Mouse (Mus musculus) intestine, embryonic 14.5 days (tissue): ENCODE results near the gene Spsb4. TPM values are rescaled to one million over a fixed set of nuclear protein-coding genes. Genes with fewer than 3 reads are reported as not detected.

Experiments used
- ATAC-seq: fragments of 200-750 bp; cut with Nextera tagmentation; replicated peaks from 2 replicates; pipeline ENCODE4 v1.8.0; 2017; ENCODE audit warnings: low read depth, moderate number of reproducible peaks, moderate TSS enrichment, moderate library complexity; ENCODE audit not compliant: low FRiP score, low TSS enrichment
- DNase-seq: peaks from one replicate; pipeline ENCODE4 v3.0.0-alpha.2; 2018; ENCODE audit warnings: low spot score
- H3K27ac ChIP-seq: fragments of 300-500 bp; sonication (generic); 2 replicates; pipeline ENCODE4 v1.5.1; 2014; ENCODE audit warnings: low read depth, mild to moderate bottlenecking, control low read depth
- H3K27me3 ChIP-seq: fragments of 300-500 bp; sonication (generic); replicated peaks from 2 replicates; pipeline ENCODE4 v1.6.1; 2014; ENCODE audit warnings: low read length, control low read depth; ENCODE audit not compliant: control insufficient read depth, insufficient read depth
- H3K36me3 ChIP-seq: fragments of 300-500 bp; sonication (generic); 2 replicates; pipeline ENCODE4 v1.6.1; 2014; ENCODE audit warnings: low read length, control low read depth; ENCODE audit not compliant: control insufficient read depth, insufficient read depth
- H3K4me1 ChIP-seq: fragments of 300-500 bp; sonication (generic); replicated peaks from 2 replicates; pipeline ENCODE4 v1.6.1; 2014; ENCODE audit warnings: low read length, control low read depth, mixed read lengths; ENCODE audit not compliant: control insufficient read depth, insufficient read depth
- H3K4me2 ChIP-seq: fragments of 300-500 bp; sonication (generic); 2 replicates; pipeline ENCODE4 v1.6.1; 2014; ENCODE audit warnings: low read length
- H3K4me3 ChIP-seq: fragments of 300-500 bp; sonication (generic); 2 replicates; pipeline ENCODE4 v1.5.1; 2014; ENCODE audit warnings: low read depth, low read length, control low read depth, mixed read lengths
- H3K9ac ChIP-seq: fragments of 300-500 bp; sonication (generic); 2 replicates; pipeline ENCODE4 v1.6.1; 2014; ENCODE audit warnings: mild to moderate bottlenecking, low read length
- H3K9me3 ChIP-seq: fragments of 300-500 bp; sonication (generic); 2 replicates; pipeline ENCODE4 v1.6.1; 2016; ENCODE audit warnings: low read length, control low read depth; ENCODE audit not compliant: control insufficient read depth
- WGBS: fragments of 180-500 bp; shearing (Covaris S2); extraction: QIAGEN DNeasy Blood & Tissue Kit; methylation state at CpG from one replicate; pipeline ENCODE4 v1.1.7; 2014; 5-methylcytosine and 5-hydroxymethylcytosine counted together
- polyA plus RNA-seq: library from polyadenylated mRNA; unstranded; fragments of >200 nt; fragmentation: Nextera tagmentation; extraction: Ambion mirVana; gene quantifications from 2 replicates; pipeline ENCODE4 v1.2.1, GENCODE M21; 2014

Gene Spsb4
- polyA plus RNA-seq, 1 experiment from 2014 or later = 28.3 TPM

- DNase-seq (no peak), ATAC-seq (no peak)
- no peaks in the 10 kb centered on the region for H3K9me3 ChIP-seq
- H3K36me3 ChIP-seq = no peaks in the 10 kb centered on the region
- no peak overlapping the region for H3K4me2 ChIP-seq
- peaks cover 4% of the 10 kb centered on the region; the same call in 1 of the 2 replicates for H3K4me1 ChIP-seq
- H3K9ac ChIP-seq = no peak overlapping the region
- H3K27me3 ChIP-seq = no peaks in the 10 kb centered on the region
- WGBS = 52% methylated on average over 8 of the region's 8 CpGs
- no peak overlapping the region for H3K4me3 ChIP-seq
- no peak overlapping the region for H3K27ac ChIP-seq
Observed at GRCm38 (mm10) chr9:97051176-97051575, 32.5 kb upstream of the Spsb4 start.

GRCm38 (mm10) chr9:97046240-97046639 lies 27.6 kb upstream of the Spsb4 start:
- no peak for DNase-seq
- WGBS = 85% methylated on average over 4 of the region's 4 CpGs
- H3K4me2 ChIP-seq = no peak overlapping the region

GRCm38 (mm10) chr9:97041633-97042032 lies 23.0 kb upstream of the Spsb4 start:
- Histone ChIP-seq H3K27ac (no peak overlapping the region), H3K9me3 (no peaks in the 10 kb centered on the region), H3K4me2 (no peak overlapping the region), H3K36me3 (no peaks in the 10 kb centered on the region), H3K9ac (no peak overlapping the region), H3K4me1 (no peaks in the 10 kb centered on the region), H3K27me3 (no peaks in the 10 kb centered on the region), H3K4me3 (no peak overlapping the region)
- 78% methylated on average over 8 of the region's 8 CpGs for WGBS
- ATAC-seq (no peak), DNase-seq (no peak)

More at GRCm38 (mm10) chr9:97046240-97046639, 27.6 kb upstream of the Spsb4 start:
- Histone ChIP-seq H3K4me3 (no peak overlapping the region), H3K9ac (no peak overlapping the region), H3K9me3 (no peaks in the 10 kb centered on the region), H3K27me3 (no peaks in the 10 kb centered on the region), H3K36me3 (no peaks in the 10 kb centered on the region), H3K4me1 (no peaks in the 10 kb centered on the region), H3K27ac (no peak overlapping the region)
- ATAC-seq = no peak

- no peak overlapping the region for H3K9ac ChIP-seq
- H3K4me1 ChIP-seq = no peaks in the 10 kb centered on the region
- no peak for DNase-seq
- ATAC-seq = no peak
- H3K9me3 ChIP-seq = no peaks in the 10 kb centered on the region
- H3K27ac ChIP-seq = no peak overlapping the region
- H3K4me2 ChIP-seq = no peak overlapping the region
- no peaks in the 10 kb centered on the region for H3K36me3 ChIP-seq
- no peak overlapping the region for H3K4me3 ChIP-seq
- WGBS = 87% methylated on average over 3 of the region's 3 CpGs
- H3K27me3 ChIP-seq = no peaks in the 10 kb centered on the region
Observed at GRCm38 (mm10) chr9:97038010-97038409, 19.4 kb upstream of the Spsb4 start.

- no peak overlapping the region for H3K9ac ChIP-seq
- 89% methylated on average over 7 of the region's 7 CpGs for WGBS
- H3K9me3 ChIP-seq = no peaks in the 10 kb centered on the region
- DNase-seq = no peak
- H3K27me3 ChIP-seq = no peaks in the 10 kb centered on the region
- no peak overlapping the region for H3K27ac ChIP-seq
- H3K4me1 ChIP-seq = no peaks in the 10 kb centered on the region
- no peak overlapping the region for H3K4me3 ChIP-seq
- ATAC-seq = no peak
- H3K4me2 ChIP-seq = no peak overlapping the region
- H3K36me3 ChIP-seq = no peaks in the 10 kb centered on the region
Observed at GRCm38 (mm10) chr9:97036656-97037055, 18.0 kb upstream of the Spsb4 start.

- no peak overlapping the region for H3K9ac ChIP-seq
- WGBS = 76% methylated on average over 12 of the region's 12 CpGs
- ATAC-seq = no peak
Observed at GRCm38 (mm10) chr9:97027361-97027760, 8.7 kb upstream of the Spsb4 start.

GRCm38 (mm10) chr9:97026006-97026405 lies 7.4 kb upstream of the Spsb4 start:
- Histone ChIP-seq H3K4me2 (no peak overlapping the region), H3K36me3 (no peaks in the 10 kb centered on the region), H3K4me1 (no peaks in the 10 kb centered on the region; the same call in 1 of the 2 replicates), H3K27me3 (no peaks in the 10 kb centered on the region), H3K9ac (no peak overlapping the region), H3K4me3 (no peak overlapping the region), H3K9me3 (no peaks in the 10 kb centered on the region), H3K27ac (no peak overlapping the region)
- ATAC-seq (no peak), DNase-seq (no peak)
- 86% methylated on average over 4 of the region's 4 CpGs for WGBS

More at GRCm38 (mm10) chr9:97027361-97027760, 8.7 kb upstream of the Spsb4 start:
- no peak for DNase-seq
- no peaks in the 10 kb centered on the region for H3K36me3 ChIP-seq
- no peak overlapping the region for H3K27ac ChIP-seq
- no peaks in the 10 kb centered on the region for H3K27me3 ChIP-seq
- H3K4me2 ChIP-seq = no peak overlapping the region
- no peaks in the 10 kb centered on the region for H3K4me1 ChIP-seq
- no peak overlapping the region for H3K4me3 ChIP-seq
- H3K9me3 ChIP-seq = no peaks in the 10 kb centered on the region

DNA sequence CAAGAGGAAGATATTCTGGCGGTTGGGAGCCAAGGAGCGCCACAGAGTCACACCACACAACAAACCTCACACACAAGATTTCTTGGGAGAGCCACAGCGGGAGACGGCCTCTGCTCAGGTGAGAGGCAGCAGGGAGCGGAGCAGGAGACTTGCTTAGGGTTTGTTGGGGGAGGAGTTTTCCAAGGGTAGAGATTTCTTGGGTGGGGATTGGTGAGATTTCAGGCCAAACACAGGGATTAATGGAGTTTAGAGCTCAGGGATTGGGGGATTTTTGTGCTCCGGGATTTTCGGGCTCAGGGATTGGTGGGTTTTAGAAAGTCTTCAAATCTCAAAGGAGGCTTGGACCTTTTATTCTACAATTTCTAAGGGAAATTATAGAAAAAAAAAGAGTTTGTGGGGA lies 5.8 kb upstream of the Spsb4 start:
- ATAC-seq (no peak), DNase-seq (no peak)
- whole genome bisulfite sequencing = 72% methylated on average over 7 of the region's 7 CpGs
- Histone ChIP-seq H3K4me1 (peaks cover under 1% of the 10 kb centered on the region), H3K36me3 (no peaks in the 10 kb centered on the region), H3K9me3 (no peaks in the 10 kb centered on the region), H3K27me3 (0 out of 2 replicates have a peak, but pooled peaks cover 4% of the 10 kb centered on the region), H3K4me2 (no peak overlapping the region), H3K4me3 (no peak overlapping the region), H3K9ac (no peak overlapping the region), H3K27ac (no peak overlapping the region)

DNA sequence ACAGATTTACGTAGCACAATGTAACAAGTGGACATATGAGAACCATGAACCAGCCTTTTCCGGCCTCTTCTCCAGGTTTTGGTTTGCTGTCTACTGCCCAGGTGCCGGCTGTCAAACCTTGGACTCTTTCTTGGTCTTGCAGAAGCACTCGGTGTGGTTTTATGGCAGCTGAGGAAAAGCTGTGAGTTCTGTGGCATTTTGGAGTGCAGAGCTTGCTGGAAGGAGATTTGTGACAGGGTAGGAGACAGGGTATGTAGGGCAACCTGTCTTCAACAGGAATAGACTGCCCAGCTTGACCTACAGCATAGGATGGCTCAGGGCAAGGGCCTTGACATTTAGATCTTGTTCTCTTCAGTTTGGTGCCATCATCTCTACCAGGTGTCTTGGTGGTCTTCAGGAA lies 4.3 kb upstream of the Spsb4 start:
- peaks cover 7% of the 10 kb centered on the region for H3K4me1 ChIP-seq
- ATAC-seq (no peak), DNase-seq (no peak)
- no peak overlapping the region for H3K27ac ChIP-seq
- H3K4me2 ChIP-seq = no peak overlapping the region
- 0 out of 2 replicates have a peak, but pooled peaks cover 7% of the 10 kb centered on the region for H3K27me3 ChIP-seq
- H3K36me3 ChIP-seq = no peaks in the 10 kb centered on the region
- H3K4me3 ChIP-seq = no peak overlapping the region
- 91% methylated on average over 4 of the region's 4 CpGs for WGBS
- H3K9me3 ChIP-seq = no peaks in the 10 kb centered on the region
- H3K9ac ChIP-seq = no peak overlapping the region
